Mouse (Mus musculus) heart, adult 2 months (tissue): Measurements from ENCODE around the gene Ajm1. TPM values are rescaled to one million over a fixed set of nuclear protein-coding genes. Genes with fewer than 3 reads are reported as not detected.

ENCODE experiments used
- DNase-seq, 2 experiments: peaks; one replicate each; pipeline ENCODE4 v3.0.0; 2021
- H3K27ac ChIP-seq: fragments of 200-600 bp; 2 replicates; pipeline ENCODE4 v1.8.1; 2022
- H3K27me3 ChIP-seq: fragments of 200-500 bp; 2 replicates; pipeline ENCODE4 v1.6.1; 2012; ENCODE audit warnings: mild to moderate bottlenecking, low read length, inconsistent platforms, mixed read lengths; ENCODE audit not compliant: control insufficient read depth, insufficient read depth
- H3K36me3 ChIP-seq: fragments of 200-500 bp; 2 replicates; pipeline ENCODE4 v1.6.1; 2012; ENCODE audit warnings: low read length, inconsistent platforms; ENCODE audit not compliant: control insufficient read depth, insufficient read depth
- H3K4me1 ChIP-seq: fragments of 200-500 bp; 2 replicates; pipeline ENCODE4 v1.6.1; 2011; ENCODE audit warnings: low read length; ENCODE audit not compliant: control insufficient read depth, insufficient read depth
- H3K4me3 ChIP-seq: fragments of 200-600 bp; 2 replicates; pipeline ENCODE4 v1.8.1; 2022
- H3K79me2 ChIP-seq: fragments of 200-500 bp; replicated peaks from 2 replicates; pipeline ENCODE4 v1.6.1; 2012; ENCODE audit warnings: mild to moderate bottlenecking, inconsistent platforms, low read length, moderate library complexity, mixed read lengths; ENCODE audit not compliant: control insufficient read depth, insufficient read depth
- H3K9ac ChIP-seq: fragments of 200-500 bp; 2 replicates; pipeline ENCODE4 v1.6.1; 2012; ENCODE audit warnings: low read depth, mild to moderate bottlenecking, control low read depth, inconsistent platforms, low read length, mixed read lengths
- CTCF ChIP-seq: fragments of 200-600 bp; IDR thresholded peaks from 2 replicates; pipeline ENCODE4 v1.8.1; 2022; ENCODE audit warnings: antibody characterized with exemption, mild to moderate bottlenecking, moderate library complexity
- EP300 ChIP-seq: fragments of 200-500 bp; IDR thresholded peaks from 2 replicates; pipeline ENCODE4 v1.6.1; 2011; ENCODE audit warnings: low read depth, low read length, control low read depth; ENCODE audit not compliant: insufficient read depth
- POLR2A ChIP-seq: fragments of 200-500 bp; IDR thresholded peaks from 2 replicates; pipeline ENCODE4 v1.6.1; 2011; ENCODE audit warnings: mild to moderate bottlenecking, low read depth, low read length, control low read depth; ENCODE audit not compliant: insufficient read depth
- WGBS: fragments of 180-500 bp; shearing (Covaris S2); methylation state at CpG from one replicate; pipeline ENCODE4 v1.1.7; 2018; 5-methylcytosine and 5-hydroxymethylcytosine counted together
- intact Hi-C: fragments of 180-260 bp; cut with DNase I; formaldehyde crosslinking; loops from one replicate; pipeline ENCODE4 v1.15.1; 2025
- polyA plus RNA-seq: library from polyadenylated mRNA; depleted of rRNA; stranded (reverse); fragments of >200 nt; gene quantifications from 2 replicates; pipeline ENCODE4 v1.2.3, GENCODE M21; 2012
- total RNA-seq, 2 experiments: library from RNA; stranded (reverse); gene quantifications; 2 replicates each; pipeline ENCODE4 v1.2.3; 2021

Ajm1 gene
- total and polyA plus RNA-seq, 3 experiments: 0.05 to 1.1 (median 0.36) TPM

- no peak overlapping the region for H3K27ac ChIP-seq
- TF ChIP-seq EP300 (no peak), POLR2A (no peak), CTCF (no peak)
- peaks cover 12% of the 10 kb centered on the region for H3K4me1 ChIP-seq
- no peak for DNase-seq
- intact Hi-C loops: no loop called here
- H3K36me3 ChIP-seq: no peaks in the 10 kb centered on the region
- no peak overlapping the region for H3K9ac ChIP-seq
- H3K79me2 ChIP-seq: no peaks in the 10 kb centered on the region
- peaks cover 20% of the 10 kb centered on the region for H3K27me3 ChIP-seq
- 51% methylated on average over 12 of the region's 12 CpGs for WGBS
- H3K4me3 ChIP-seq: no peak overlapping the region
These were observed 1.0 kb upstream of the Ajm1 start for GRCm38 (mm10) chr2:25582466-25583119.

GRCm38 (mm10) chr2:25581901-25582301 is 344 bp upstream of the Ajm1 start:
- Histone ChIP-seq H3K9ac (no peak overlapping the region), H3K4me3 (no peak overlapping the region), H3K27ac (no peak overlapping the region), H3K4me1 (peaks cover 11% of the 10 kb centered on the region), H3K27me3 (peaks cover 26% of the 10 kb centered on the region), H3K79me2 (no peaks in the 10 kb centered on the region), H3K36me3 (no peaks in the 10 kb centered on the region)
- peak in 1 of 2 experiments; percentile 30 for DNase-seq
- no peak for TF ChIP-seq POLR2A
- no peak for TF ChIP-seq CTCF
- no peak for TF ChIP-seq EP300
- intact Hi-C loops: loop anchor here (2.0 kb wide), 2 partner anchors 23 kb away; no protein-coding TSS in a partner anchor
- WGBS: 14% methylated on average over 6 of the region's 6 CpGs

- TF ChIP-seq POLR2A: no peak
- TF ChIP-seq EP300: no peak
- TF ChIP-seq CTCF: no peak
- no peak overlapping the region for H3K4me3 ChIP-seq
- 30% methylated on average over 6 of the region's 6 CpGs for WGBS
These were observed 896 bp downstream of the Ajm1 start for GRCm38 (mm10) chr2:25580621-25581101.

GRCm38 (mm10) chr2:25579737-25580460 is 1.7 kb downstream of the Ajm1 start:
- intact Hi-C loops: loop anchor here (2.0 kb wide), 2 partner anchors 21 to 25 kb away; no protein-coding TSS in a partner anchor
- DNase-seq: peak in 1 of 2 experiments; percentile 36
- 7% methylated on average over 27 of the region's 27 CpGs for WGBS
- H3K36me3 ChIP-seq: no peaks in the 10 kb centered on the region
- no peak overlapping the region for H3K9ac ChIP-seq
- H3K79me2 ChIP-seq: no peaks in the 10 kb centered on the region
- peaks cover 27% of the 10 kb centered on the region for H3K27me3 ChIP-seq
- peaks cover 10% of the 10 kb centered on the region for H3K4me1 ChIP-seq
- H3K4me3 ChIP-seq: 0 out of 2 replicates have a peak overlapping the region, but pooled peaks have one; percentile 16
- no peak overlapping the region for H3K27ac ChIP-seq
- TF ChIP-seq EP300 (0 out of 2 replicates have a peak, but pooled peaks have one; percentile 11), POLR2A (no peak), CTCF (peak; percentile 71)

More at GRCm38 (mm10) chr2:25580621-25581101, 896 bp downstream of the Ajm1 start:
- DNase-seq: no peak
- Histone ChIP-seq H3K27ac (no peak overlapping the region), H3K79me2 (no peaks in the 10 kb centered on the region), H3K4me1 (peaks cover 9% of the 10 kb centered on the region), H3K36me3 (no peaks in the 10 kb centered on the region), H3K27me3 (peaks cover 27% of the 10 kb centered on the region), H3K9ac (no peak overlapping the region)
- intact Hi-C loops: loop anchor here (2.0 kb wide), 2 partner anchors 22 to 24 kb away; no protein-coding TSS in a partner anchor

- H3K27ac ChIP-seq: no peak overlapping the region
- intact Hi-C loops: no loop called here
- H3K79me2 ChIP-seq: no peaks in the 10 kb centered on the region
- no peak overlapping the region for H3K9ac ChIP-seq
- no peaks in the 10 kb centered on the region for H3K36me3 ChIP-seq
- peaks cover 27% of the 10 kb centered on the region for H3K27me3 ChIP-seq
- peaks cover 10% of the 10 kb centered on the region for H3K4me1 ChIP-seq
- TF ChIP-seq EP300 (no peak), POLR2A (no peak), CTCF (no peak)
- H3K4me3 ChIP-seq: peak overlapping the region; percentile 16; the same call in 1 of the 2 replicates
- WGBS: 5% methylated on average over 77 of the region's 77 CpGs
- DNase-seq: peak in 1 of 2 experiments; percentile 10
These were observed 2.5 kb downstream of the Ajm1 start for GRCm38 (mm10) chr2:25578796-25579736.
